Mouse (Mus musculus): ENCODE results near the gene Myo15b. TPM values are rescaled to one million over a fixed set of nuclear protein-coding genes. Genes with fewer than 3 reads are reported as not detected.

Myo15b gene
- polyA plus RNA-seq, 2 experiments, result 0.29 to 0.42 TPM

GRCm38 (mm10) chr11:115931235-115931634, 73.0 kb downstream of the Myo15b start:
- 58% methylated on average over 3 of the region's 3 CpGs for WGBS (ENCODE audit: insufficient replicate concordance)
- H3K36me3 ChIP-seq (replicated peaks; ENCODE audit: control insufficient read depth, insufficient read depth, low read depth), result peaks cover 2% of the 10 kb centered on the region
- H3K9ac ChIP-seq (replicated peaks), result no peak overlapping the region
- H3K4me3 ChIP-seq (ENCODE audit: insufficient read depth in 1 of 2, low read depth in 2 of 2, low read length in 2 of 2), result no peak overlapping the region
- no peak overlapping the region for H3K27ac ChIP-seq
- H3K9me3 ChIP-seq (ENCODE audit: control insufficient read depth, low read length), result no peaks in the 10 kb centered on the region
- H3K4me1 ChIP-seq (replicated peaks; ENCODE audit: control insufficient read depth in 2 of 2, insufficient read depth in 2 of 2, low read length in 1 of 2), result peaks cover 16% of the 10 kb centered on the region in 2 experiments
- no peak overlapping the region for H3K4me2 ChIP-seq (ENCODE audit: low read depth)
- no peak for ATAC-seq (ENCODE audit: insufficient read depth)
- no peak for DNase-seq (ENCODE audit: low read depth in 3 of 3, low spot score in 3 of 3)
- no peak for TF ChIP-seq CTCF (IDR thresholded peaks at IDR 0.05; ENCODE audit: low read depth)
- TF ChIP-seq EP300 (IDR thresholded peaks at IDR 0.05; ENCODE audit: low read depth), result no peak
- H3K27me3 ChIP-seq (ENCODE audit: control insufficient read depth, insufficient read depth, low read length), result no peaks in the 10 kb centered on the region

- Histone ChIP-seq H3K4me1 (replicated peaks; ENCODE audit: control insufficient read depth in 2 of 2, insufficient read depth in 2 of 2, low read length in 1 of 2) (peaks cover 16% of the 10 kb centered on the region in 2 experiments), H3K27me3 (ENCODE audit: control insufficient read depth, insufficient read depth, low read length) (no peaks in the 10 kb centered on the region), H3K9me3 (ENCODE audit: control insufficient read depth, low read length) (no peaks in the 10 kb centered on the region), H3K4me2 (ENCODE audit: low read depth) (peak within 1 kb of the TSS; percentile 90), H3K4me3 (ENCODE audit: insufficient read depth in 1 of 2, low read depth in 2 of 2, low read length in 2 of 2) (peak within 1 kb of the TSS; percentile 84 to 100), H3K36me3 (replicated peaks; ENCODE audit: control insufficient read depth, insufficient read depth, low read depth) (peaks cover 7% of the 10 kb centered on the region), H3K27ac (peak within 1 kb of the TSS; percentile 54), H3K9ac (replicated peaks) (peak within 1 kb of the TSS; percentile 87)
- DNase-seq (ENCODE audit: low read depth in 3 of 3, low spot score in 3 of 3), result peak; percentile 98
- ATAC-seq (ENCODE audit: insufficient read depth), result peak; percentile 99
- TF ChIP-seq CTCF (IDR thresholded peaks at IDR 0.05; ENCODE audit: low read depth) (no peak), EP300 (IDR thresholded peaks at IDR 0.05; ENCODE audit: low read depth) (no peak)
- under 1% methylated on average over 28 of the region's 28 CpGs for WGBS (ENCODE audit: insufficient replicate concordance)
Observed at GRCm38 (mm10) chr11:115933108-115933746, 75.0 kb downstream of the Myo15b start, which contains the start of the genes Sap30bp and Recql5. Gene Sap30bp, plus strand, starts transcription at chr11:115933282. Gene Recql5, minus strand, starts transcription at chr11:115933477.

DNA sequence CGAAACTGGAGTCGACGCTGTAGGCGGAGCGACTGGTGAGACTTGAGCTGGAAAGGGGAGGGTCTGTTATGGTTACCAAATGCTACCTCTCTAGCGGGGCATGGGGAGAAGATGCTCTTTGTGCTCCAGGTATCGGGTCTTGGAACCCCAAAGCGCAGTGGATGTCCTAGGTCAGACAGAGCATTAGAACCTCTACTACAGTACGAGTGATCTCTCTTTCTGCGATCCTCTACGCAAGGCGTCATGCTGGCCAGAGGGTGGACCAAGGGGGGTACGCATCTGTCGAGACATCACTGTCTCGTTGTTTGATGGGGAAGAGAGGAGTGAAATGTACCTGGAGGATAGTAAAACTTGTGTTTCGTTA, 75.5 kb downstream of the Myo15b start:
- peak overlapping the region; percentile 90 for H3K4me2 ChIP-seq (ENCODE audit: low read depth)
- peak overlapping the region; percentile 32 for H3K27ac ChIP-seq
- DNase-seq (ENCODE audit: low read depth in 3 of 3, low spot score in 3 of 3) (no peak), ATAC-seq (ENCODE audit: insufficient read depth) (peak; percentile 38; the same call in 1 of the 2 replicates)
- H3K36me3 ChIP-seq (replicated peaks; ENCODE audit: control insufficient read depth, insufficient read depth, low read depth), result peaks cover 11% of the 10 kb centered on the region
- peak overlapping the region; percentile 84 to 100 for H3K4me3 ChIP-seq (ENCODE audit: insufficient read depth in 1 of 2, low read depth in 2 of 2, low read length in 2 of 2)
- under 1% methylated on average over 16 of the region's 16 CpGs for WGBS (ENCODE audit: insufficient replicate concordance)
- TF ChIP-seq EP300 (IDR thresholded peaks at IDR 0.05; ENCODE audit: low read depth), result no peak
- TF ChIP-seq CTCF (IDR thresholded peaks at IDR 0.05; ENCODE audit: low read depth), result no peak
- peak overlapping the region; percentile 87 for H3K9ac ChIP-seq (replicated peaks)
- H3K9me3 ChIP-seq (ENCODE audit: control insufficient read depth, low read length), result no peaks in the 10 kb centered on the region
- peaks cover 16% of the 10 kb centered on the region in 2 experiments for H3K4me1 ChIP-seq (replicated peaks; ENCODE audit: control insufficient read depth in 2 of 2, insufficient read depth in 2 of 2, low read length in 1 of 2)
- H3K27me3 ChIP-seq (ENCODE audit: control insufficient read depth, insufficient read depth, low read length), result no peaks in the 10 kb centered on the region

DNA sequence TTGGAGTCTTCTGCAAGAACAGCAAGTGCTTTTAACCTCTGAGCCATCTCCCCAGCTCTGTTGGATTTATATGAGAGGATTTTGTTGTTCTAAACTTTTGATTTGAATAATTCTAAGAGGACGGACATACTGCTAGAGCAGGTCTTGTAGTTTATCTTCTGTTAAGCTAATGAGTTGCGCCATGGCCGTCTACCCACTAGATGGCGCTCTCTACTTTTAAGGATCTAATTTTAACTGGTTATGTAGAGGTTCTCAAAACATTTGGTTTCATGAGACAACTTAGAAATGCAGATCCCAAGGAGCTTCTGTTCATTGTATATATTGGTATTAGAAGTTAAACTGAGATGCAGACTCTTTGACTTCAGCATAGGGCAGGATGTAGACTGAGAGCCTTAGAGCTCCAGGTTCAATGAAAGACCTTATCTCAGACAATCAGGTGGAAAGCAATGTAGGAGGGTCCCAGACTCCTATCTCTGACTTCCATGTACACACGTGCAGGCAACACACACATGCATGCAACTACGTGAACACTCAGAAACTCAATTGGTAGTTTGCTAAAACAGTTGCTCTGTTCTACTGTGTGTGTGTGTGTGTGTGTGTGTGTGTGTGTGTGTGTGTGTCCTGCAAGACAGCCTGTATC, 81.6 kb downstream of the Myo15b start:
- no peaks in the 10 kb centered on the region for H3K9me3 ChIP-seq (ENCODE audit: control insufficient read depth, low read length)
- peak; percentile 41 to 55 (median 48) for DNase-seq (ENCODE audit: low read depth in 3 of 3, low spot score in 3 of 3)
- H3K27me3 ChIP-seq (ENCODE audit: control insufficient read depth, insufficient read depth, low read length), result no peaks in the 10 kb centered on the region
- H3K27ac ChIP-seq, result no peak overlapping the region
- H3K36me3 ChIP-seq (replicated peaks; ENCODE audit: control insufficient read depth, insufficient read depth, low read depth), result peaks cover 28% of the 10 kb centered on the region
- TF ChIP-seq EP300 (IDR thresholded peaks at IDR 0.05; ENCODE audit: low read depth) (no peak), CTCF (IDR thresholded peaks at IDR 0.05; ENCODE audit: low read depth) (peak; percentile 73)
- peak; percentile 50; the same call in 1 of the 2 replicates for ATAC-seq (ENCODE audit: insufficient read depth)
- H3K4me3 ChIP-seq (ENCODE audit: insufficient read depth in 1 of 2, low read depth in 2 of 2, low read length in 2 of 2), result no peak overlapping the region
- WGBS (ENCODE audit: insufficient replicate concordance), result 15% methylated on average over 6 of the region's 6 CpGs
- no peak overlapping the region for H3K4me2 ChIP-seq (ENCODE audit: low read depth)
- H3K4me1 ChIP-seq (replicated peaks; ENCODE audit: control insufficient read depth in 2 of 2, insufficient read depth in 2 of 2, low read length in 1 of 2), result peaks cover 0 to 5% of the 10 kb centered on the region in 2 experiments; a peak in 2 of 4 replicates
- H3K9ac ChIP-seq (replicated peaks), result no peak overlapping the region

- 84% methylated on average over 7 of the region's 7 CpGs for WGBS (ENCODE audit: insufficient replicate concordance)
Observed at GRCm38 (mm10) chr11:115941980-115942379, 83.8 kb downstream of the Myo15b start.

More at GRCm38 (mm10) chr11:115941980-115942379, 83.8 kb downstream of the Myo15b start:
- TF ChIP-seq CTCF (IDR thresholded peaks at IDR 0.05; ENCODE audit: low read depth) (0 out of 2 replicates have a peak, but pooled peaks have one; percentile 13), EP300 (IDR thresholded peaks at IDR 0.05; ENCODE audit: low read depth) (no peak)
- Histone ChIP-seq H3K36me3 (replicated peaks; ENCODE audit: control insufficient read depth, insufficient read depth, low read depth) (peaks cover 31% of the 10 kb centered on the region), H3K4me3 (ENCODE audit: insufficient read depth in 1 of 2, low read depth in 2 of 2, low read length in 2 of 2) (no peak overlapping the region), H3K4me1 (replicated peaks; ENCODE audit: control insufficient read depth in 2 of 2, insufficient read depth in 2 of 2, low read length in 1 of 2) (peaks cover 0 to 4% of the 10 kb centered on the region in 2 experiments; a peak in 2 of 4 replicates), H3K27ac (no peak overlapping the region), H3K9ac (replicated peaks) (no peak overlapping the region), H3K9me3 (ENCODE audit: control insufficient read depth, low read length) (no peaks in the 10 kb centered on the region), H3K27me3 (ENCODE audit: control insufficient read depth, insufficient read depth, low read length) (no peaks in the 10 kb centered on the region), H3K4me2 (ENCODE audit: low read depth) (no peak overlapping the region)
- DNase-seq (ENCODE audit: low read depth in 3 of 3, low spot score in 3 of 3) (no peak), ATAC-seq (ENCODE audit: insufficient read depth) (no peak)

Other genes starting within 250 kb of the Myo15b start
- 21.1 and 25.6 TPM in 2 replicates for gene Mif4gd, start 245.4 kb upstream of the Myo15b start, polyA plus RNA-seq (2012; rRNA removed)
- 24.3 and 25.6 TPM in 2 replicates for gene Mif4gd, start 245.4 kb upstream of the Myo15b start, polyA plus RNA-seq (2014; fragmentation: Nextera tagmentation; extraction: Ambion mirVana)
- gene Slc25a19, start 230.1 kb upstream of the Myo15b start, polyA plus RNA-seq (2012; rRNA removed), result 7.4 and 10.5 TPM in 2 replicates
- 8.5 and 9.4 TPM in 2 replicates for gene Slc25a19, start 230.1 kb upstream of the Myo15b start, polyA plus RNA-seq (2014; fragmentation: Nextera tagmentation; extraction: Ambion mirVana)
- 15.7 and 22.4 TPM in 2 replicates for gene Grb2, start 149.8 kb upstream of the Myo15b start, polyA plus RNA-seq (2012; rRNA removed)
- gene Grb2, start 149.8 kb upstream of the Myo15b start, polyA plus RNA-seq (2014; fragmentation: Nextera tagmentation; extraction: Ambion mirVana), result 26.0 and 30.1 TPM in 2 replicates
- gene Tmem94, start 93.0 kb upstream of the Myo15b start, polyA plus RNA-seq (2012; rRNA removed), result 11.0 and 13.8 TPM in 2 replicates
- gene Tmem94, start 93.0 kb upstream of the Myo15b start, polyA plus RNA-seq (2014; fragmentation: Nextera tagmentation; extraction: Ambion mirVana), result 3.7 and 6.1 TPM in 2 replicates
- gene Caskin2, start 44.8 kb upstream of the Myo15b start, polyA plus RNA-seq (2012; rRNA removed), result 7.1 and 7.8 TPM in 2 replicates
- 4.9 and 6.1 TPM in 2 replicates for gene Caskin2, start 44.8 kb upstream of the Myo15b start, polyA plus RNA-seq (2014; fragmentation: Nextera tagmentation; extraction: Ambion mirVana)
- gene Tsen54, start 43.7 kb upstream of the Myo15b start, polyA plus RNA-seq (2012; rRNA removed), result 12.4 and 12.9 TPM in 2 replicates
- gene Tsen54, start 43.7 kb upstream of the Myo15b start, polyA plus RNA-seq (2014; fragmentation: Nextera tagmentation; extraction: Ambion mirVana), result 9.7 and 12.4 TPM in 2 replicates
- gene Llgl2, start 34.4 kb upstream of the Myo15b start, polyA plus RNA-seq (2012; rRNA removed), result 9.4 and 10.5 TPM in 2 replicates
- 7.5 and 9.3 TPM in 2 replicates for gene Llgl2, start 34.4 kb upstream of the Myo15b start, polyA plus RNA-seq (2014; fragmentation: Nextera tagmentation; extraction: Ambion mirVana)
- 20.6 and 25.1 TPM in 2 replicates for gene Smim5, start 41.6 kb downstream of the Myo15b start, polyA plus RNA-seq (2012; rRNA removed)
- gene Smim5, start 41.6 kb downstream of the Myo15b start, polyA plus RNA-seq (2014; fragmentation: Nextera tagmentation; extraction: Ambion mirVana), result 45.3 and 48.8 TPM in 2 replicates
- 1.5 and 1.8 TPM in 2 replicates for gene Smim6, start 53.6 kb downstream of the Myo15b start, polyA plus RNA-seq (2012; rRNA removed)
- 2.0 and 2.2 TPM in 2 replicates for gene Smim6, start 53.6 kb downstream of the Myo15b start, polyA plus RNA-seq (2014; fragmentation: Nextera tagmentation; extraction: Ambion mirVana)
- 8.7 and 22.6 TPM in 2 replicates for gene Sap30bp, start 74.9 kb downstream of the Myo15b start, polyA plus RNA-seq (2012; rRNA removed)
- gene Sap30bp, start 74.9 kb downstream of the Myo15b start, polyA plus RNA-seq (2014; fragmentation: Nextera tagmentation; extraction: Ambion mirVana), result 20.0 and 21.2 TPM in 2 replicates
- 6.7 and 7.3 TPM in 2 replicates for gene Recql5, start 75.1 kb downstream of the Myo15b start, polyA plus RNA-seq (2012; rRNA removed)
- gene Recql5, start 75.1 kb downstream of the Myo15b start, polyA plus RNA-seq (2014; fragmentation: Nextera tagmentation; extraction: Ambion mirVana), result 6.1 and 6.5 TPM in 2 replicates
- gene Itgb4, start 116.3 kb downstream of the Myo15b start, polyA plus RNA-seq (2012; rRNA removed), result 0.10 and 0.11 TPM in 2 replicates
- 0.16 and 0.17 TPM in 2 replicates for gene Itgb4, start 116.3 kb downstream of the Myo15b start, polyA plus RNA-seq (2014; fragmentation: Nextera tagmentation; extraction: Ambion mirVana)
- gene Galk1, start 154.3 kb downstream of the Myo15b start, polyA plus RNA-seq (2012; rRNA removed), result 55.9 and 59.1 TPM in 2 replicates
- 102 and 113 TPM in 2 replicates for gene Galk1, start 154.3 kb downstream of the Myo15b start, polyA plus RNA-seq (2014; fragmentation: Nextera tagmentation; extraction: Ambion mirVana)
- gene H3f3b, start 169.6 kb downstream of the Myo15b start, polyA plus RNA-seq (2012; rRNA removed), result 173 and 248 TPM in 2 replicates
- gene H3f3b, start 169.6 kb downstream of the Myo15b start, polyA plus RNA-seq (2014; fragmentation: Nextera tagmentation; extraction: Ambion mirVana), result 651 and 676 TPM in 2 replicates
- 10.4 and 12.1 TPM in 2 replicates for gene Unk, start 171.9 kb downstream of the Myo15b start, polyA plus RNA-seq (2012; rRNA removed)
- gene Unk, start 171.9 kb downstream of the Myo15b start, polyA plus RNA-seq (2014; fragmentation: Nextera tagmentation; extraction: Ambion mirVana), result 6.4 and 7.9 TPM in 2 replicates
- 18.7 and 19.6 TPM in 2 replicates for gene Unc13d, start 219.6 kb downstream of the Myo15b start, polyA plus RNA-seq (2012; rRNA removed)
- gene Unc13d, start 219.6 kb downstream of the Myo15b start, polyA plus RNA-seq (2014; fragmentation: Nextera tagmentation; extraction: Ambion mirVana), result 14.9 and 16.8 TPM in 2 replicates
- 46.2 and 57.4 TPM in 2 replicates for gene Wbp2, start 228.6 kb downstream of the Myo15b start, polyA plus RNA-seq (2012; rRNA removed)
- 74.5 and 87.6 TPM in 2 replicates for gene Wbp2, start 228.6 kb downstream of the Myo15b start, polyA plus RNA-seq (2014; fragmentation: Nextera tagmentation; extraction: Ambion mirVana)

All from liver, embryonic 14.5 days (tissue).